Mouse (Mus musculus) adipocyte (in vitro differentiated cells): Measurements from ENCODE around the gene Kifc1.

Source experiments
- DNase-seq: peaks from one replicate; pipeline ENCODE4 v3.0.0-alpha.2; 2016; ENCODE audit warnings: low spot score

Gene Kifc1

DNA sequence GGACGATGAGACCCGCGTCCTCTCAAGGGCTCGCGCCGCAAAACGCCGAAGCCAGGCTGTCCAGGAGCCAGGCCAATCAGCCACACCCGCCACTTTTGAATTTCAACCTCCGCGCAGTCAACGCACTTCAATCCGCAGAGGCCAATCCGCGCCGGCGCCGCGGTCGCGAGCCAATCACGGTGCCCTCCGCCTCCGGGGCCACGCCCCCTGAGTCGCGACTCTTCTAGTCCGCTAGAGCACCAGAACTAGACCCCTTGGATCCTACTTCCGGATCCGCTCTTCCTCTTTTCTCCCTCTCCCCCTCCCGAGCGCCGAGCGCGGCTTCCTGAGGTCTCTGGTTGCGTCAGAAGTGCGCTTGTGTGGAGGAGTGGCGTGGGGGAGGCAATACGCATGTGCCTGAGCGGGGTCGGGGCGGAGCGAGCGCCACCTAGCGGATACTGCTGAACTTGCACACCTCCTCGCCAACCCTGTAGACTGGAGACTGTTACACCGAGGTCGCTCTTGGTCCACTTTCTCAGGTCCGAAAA, at the start of gene Kifc1:
Kifc1 (minus strand) TSS at position 129 of the 527 bp plus-strand sequence.
- peak; percentile 100 for DNase-seq

DNA sequence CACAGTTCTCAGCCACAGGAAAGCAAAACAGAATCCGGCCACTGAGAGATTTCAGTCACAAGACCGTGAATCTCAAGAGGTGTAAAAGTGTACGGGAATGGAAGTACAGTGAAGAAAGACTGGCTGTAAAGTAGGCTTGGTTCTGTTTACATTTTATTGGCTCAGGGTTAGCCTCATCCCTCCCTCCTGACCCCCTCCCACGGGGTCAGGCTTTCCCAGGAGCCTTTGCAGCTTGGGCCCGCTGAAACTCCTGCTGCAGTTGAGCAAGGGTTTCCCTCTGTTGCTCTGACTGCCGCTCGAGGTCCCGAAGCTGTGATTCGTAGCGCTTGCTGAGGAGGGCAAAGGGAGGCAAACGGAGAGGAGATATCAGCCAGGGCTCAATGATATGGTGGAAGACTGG, 48.3 kb upstream of the Kifc1 start:
- DNase-seq: no peak

DNA sequence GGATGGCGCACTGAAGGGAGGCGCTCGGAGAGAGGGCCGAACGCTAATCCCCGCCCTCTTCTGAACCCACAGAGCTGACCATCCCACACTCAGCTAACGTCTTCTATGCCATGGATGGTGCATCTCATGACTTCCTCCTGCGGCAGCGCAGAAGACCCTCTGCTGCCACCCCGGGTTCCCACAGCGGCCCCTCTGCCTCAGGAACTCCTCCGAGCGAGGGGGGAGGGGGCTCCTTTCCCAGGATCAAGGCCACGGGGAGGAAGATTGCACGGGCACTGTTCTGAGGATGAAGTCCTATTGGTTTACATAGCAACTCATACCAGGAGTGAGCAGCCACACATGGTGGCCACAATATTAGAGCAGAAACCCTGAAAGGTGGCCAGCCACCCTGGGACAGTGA, 46.5 kb upstream of the Kifc1 start:
- DNase-seq: no peak

DNA sequence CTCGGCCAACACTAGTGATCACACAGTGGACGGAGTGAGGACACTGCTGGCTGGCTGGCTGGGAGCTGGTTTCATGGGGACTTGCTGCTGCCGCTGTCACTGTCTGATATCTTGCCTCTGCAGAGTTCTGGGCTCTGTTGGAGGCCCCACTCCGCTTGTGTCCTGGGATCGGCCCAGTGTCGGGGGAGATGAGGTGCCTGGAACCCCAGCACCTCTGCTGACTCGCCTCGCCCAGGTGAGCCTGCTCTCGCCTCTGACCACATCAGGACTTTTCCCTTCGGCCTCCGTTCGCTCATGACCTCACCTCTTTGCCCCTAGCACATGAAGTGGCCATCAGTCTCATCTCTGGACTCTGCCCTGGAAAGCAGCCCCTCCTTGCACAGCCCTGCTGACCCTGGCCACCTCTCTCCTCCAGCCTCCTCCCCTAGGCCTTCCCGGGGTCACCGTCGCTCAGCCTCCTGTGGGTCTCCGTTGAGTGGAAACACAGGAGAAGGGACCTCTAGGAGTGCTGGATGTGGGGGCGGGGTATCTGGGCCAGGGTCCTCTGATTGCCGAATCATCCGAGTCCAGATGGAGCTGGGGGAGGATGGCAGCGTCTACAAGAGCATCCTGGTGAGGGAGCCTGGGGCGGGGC, 45.1 kb upstream of the Kifc1 start:
- DNase-seq: no peak

DNA sequence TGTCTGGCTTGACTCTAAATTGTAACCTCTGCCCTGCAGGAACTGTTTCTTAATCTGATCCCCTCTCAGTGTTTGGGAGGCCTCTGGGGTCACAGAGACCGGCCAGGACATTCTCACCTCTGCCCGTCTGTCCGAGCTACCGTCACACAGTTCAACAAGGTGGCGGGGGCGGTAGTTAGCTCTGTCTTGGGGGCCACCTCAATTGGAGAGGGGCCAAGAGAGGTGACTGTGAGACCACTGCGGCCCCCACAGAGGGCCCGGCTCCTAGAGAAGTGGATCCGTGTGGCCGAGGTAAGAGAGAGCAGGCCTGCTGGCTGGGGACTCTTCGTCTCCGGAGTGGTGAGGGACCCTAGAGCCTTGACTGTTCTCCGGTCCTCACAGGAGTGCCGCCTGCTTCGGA, 42.5 kb upstream of the Kifc1 start:
- DNase-seq: no peak

DNA sequence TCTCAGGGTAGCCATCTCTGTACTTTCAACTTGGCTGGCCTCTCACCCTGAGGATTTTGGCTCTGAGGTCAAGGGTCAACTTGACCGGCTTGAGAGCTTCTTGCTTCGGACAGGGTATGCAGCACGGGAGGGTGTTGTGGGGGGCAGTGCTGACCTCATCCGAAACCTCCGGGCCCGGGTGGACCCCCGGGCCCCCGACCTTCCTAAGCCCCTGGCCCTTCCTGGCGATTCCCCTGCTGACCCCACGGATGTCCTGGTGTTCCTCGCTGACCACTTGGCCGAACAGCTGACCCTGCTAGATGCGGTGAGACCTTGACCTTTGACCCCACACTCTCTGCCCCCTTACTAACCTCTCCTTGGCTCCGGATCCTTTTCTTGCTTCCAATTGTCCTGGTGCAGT, 42.0 kb upstream of the Kifc1 start:
- no peak for DNase-seq

DNA sequence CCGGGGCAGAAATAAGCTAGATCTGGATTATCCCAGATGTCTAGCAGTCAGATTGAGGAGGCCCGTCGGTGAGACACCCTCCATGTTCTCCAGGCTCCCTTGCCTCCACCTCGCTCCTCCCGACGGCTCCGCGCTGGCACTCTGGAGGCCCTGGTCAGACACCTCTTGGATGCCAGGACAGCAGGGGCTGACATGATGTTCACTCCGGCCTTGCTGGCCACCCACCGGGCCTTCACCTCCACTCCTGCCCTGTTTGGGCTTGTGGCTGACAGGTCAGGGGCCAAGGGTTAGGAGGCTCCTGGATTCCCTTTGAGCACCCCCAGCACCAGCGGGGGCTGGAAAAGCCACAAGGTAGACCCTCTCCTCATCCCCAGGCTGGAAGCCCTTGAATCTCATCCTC, 41.5 kb upstream of the Kifc1 start:
- no peak for DNase-seq

DNA sequence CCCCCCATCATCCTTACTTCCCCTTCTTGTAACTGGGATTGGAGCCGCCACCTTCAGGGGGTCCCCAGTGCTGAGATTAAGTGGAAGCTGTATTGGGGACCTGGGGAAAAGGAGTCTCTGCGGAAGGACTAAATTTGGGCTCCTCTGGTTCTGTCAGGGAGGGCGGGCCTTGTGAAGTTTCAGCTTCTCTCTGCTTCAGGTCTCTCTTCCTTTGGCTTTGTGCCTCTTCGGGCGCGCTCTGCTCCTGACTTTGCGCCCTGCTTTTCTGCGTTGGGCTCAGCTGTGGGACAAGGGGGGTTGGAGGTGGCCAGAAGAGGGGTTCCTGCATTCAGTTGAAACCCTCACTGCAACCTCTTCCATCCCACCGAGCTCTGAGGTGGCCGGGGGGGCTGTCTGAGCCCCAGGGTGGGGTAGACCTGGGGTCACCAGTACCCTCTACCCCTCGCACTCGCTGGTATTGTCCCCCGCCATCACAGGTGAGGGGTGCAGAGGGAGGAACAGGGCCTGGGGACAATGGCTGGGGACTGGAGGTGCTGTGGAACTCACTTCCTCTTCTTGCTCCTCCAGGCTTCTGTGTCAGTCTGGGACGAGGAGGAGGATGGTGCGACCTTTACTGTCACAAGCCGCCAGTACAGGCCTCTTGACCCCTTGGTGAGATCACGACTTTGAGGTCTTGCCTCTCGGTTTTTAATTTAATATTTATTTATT, 40.9 kb upstream of the Kifc1 start:
- DNase-seq: no peak

DNA sequence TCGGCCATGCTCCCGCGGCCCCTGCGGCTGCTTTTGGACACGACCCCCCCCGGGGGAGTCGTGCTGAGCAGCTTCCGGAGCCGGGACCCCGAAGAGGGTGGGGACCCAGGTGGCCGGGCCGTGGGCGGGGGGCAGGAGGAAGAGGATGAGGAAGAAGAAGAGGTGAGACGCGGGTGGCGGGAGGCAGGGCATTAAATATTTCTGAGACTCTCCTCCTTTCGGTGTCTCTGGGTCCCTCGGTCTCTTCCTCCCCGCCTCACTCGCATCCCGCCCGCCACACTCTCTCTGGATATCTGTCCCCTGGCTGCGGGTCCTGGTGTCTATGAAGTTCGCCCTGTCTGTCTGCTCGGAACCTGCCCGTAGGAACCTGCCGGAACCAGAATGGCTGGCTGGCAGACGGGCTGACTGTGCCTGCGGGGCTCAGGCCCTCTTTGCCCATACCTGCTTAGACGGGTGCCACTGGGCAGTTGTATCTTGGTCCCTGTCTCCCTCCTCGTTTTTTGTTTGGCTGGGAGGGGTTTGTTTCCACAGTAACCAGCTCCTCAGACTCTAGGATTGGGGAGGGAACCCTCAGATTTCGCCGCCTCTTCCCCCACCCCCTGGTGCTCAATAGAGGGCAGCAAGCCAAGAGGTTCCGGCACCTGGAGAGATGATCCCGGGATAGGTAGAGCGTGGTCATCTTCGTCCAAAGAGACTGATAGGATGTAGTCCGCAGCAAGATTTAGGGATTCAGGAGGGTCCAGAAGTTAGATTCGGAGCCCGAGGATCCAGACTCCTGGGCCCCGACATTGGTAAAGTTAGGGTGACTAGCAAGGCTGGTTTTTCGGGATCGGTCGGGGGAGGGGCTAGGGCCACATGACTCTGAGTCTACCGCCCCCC, 40.1 kb upstream of the Kifc1 start:
- DNase-seq: peak; percentile 52

DNA sequence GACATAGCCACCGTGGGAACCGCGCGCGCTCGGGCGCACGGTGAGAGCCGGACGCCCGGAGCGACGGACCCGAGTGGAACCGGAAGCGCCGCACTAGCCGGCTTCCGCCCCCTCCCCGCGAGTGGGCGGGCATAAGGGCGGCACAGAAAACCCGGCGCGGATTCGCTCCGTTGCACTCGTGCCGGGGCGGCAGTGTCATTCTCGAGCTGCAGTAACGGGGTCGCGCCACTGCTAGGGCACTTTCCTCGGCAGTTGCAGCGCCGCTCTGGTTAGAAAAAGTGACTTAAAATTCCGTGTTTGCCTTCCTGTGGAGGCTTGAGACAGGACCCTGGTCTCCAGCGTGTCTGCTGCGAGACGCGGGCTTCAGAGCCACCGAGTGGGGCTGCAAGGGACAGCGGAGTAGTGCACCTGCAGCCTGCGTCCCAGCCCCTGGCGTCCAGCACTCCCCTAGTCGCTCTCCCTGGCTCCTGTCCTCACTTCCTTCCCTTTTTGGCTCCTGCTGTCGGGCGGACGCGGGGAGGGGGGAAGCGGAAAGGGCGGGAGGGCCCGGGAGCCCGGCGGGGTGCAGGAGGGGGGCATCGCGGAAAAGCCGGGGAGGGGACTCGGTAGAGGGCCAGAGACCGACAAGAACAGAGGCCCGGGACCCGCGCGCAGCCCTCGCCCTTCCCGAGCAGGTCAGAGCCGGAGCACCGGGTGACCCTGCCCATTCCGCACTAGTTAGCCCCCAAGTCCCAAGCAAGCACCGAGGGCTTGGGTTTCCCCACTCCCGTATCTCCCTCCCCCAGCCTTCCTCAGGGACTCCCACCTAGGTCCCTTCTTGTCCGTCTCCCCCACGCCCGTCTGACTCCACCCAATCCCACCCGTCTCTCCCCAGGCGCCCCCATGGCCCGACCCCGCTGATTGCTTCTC, 39.2 kb upstream of the Kifc1 start, which contains the start of gene Rgl2:
Rgl2 (plus strand) TSS at position 173 of the 909 bp plus-strand sequence.
- peak; percentile 89 for DNase-seq

DNA sequence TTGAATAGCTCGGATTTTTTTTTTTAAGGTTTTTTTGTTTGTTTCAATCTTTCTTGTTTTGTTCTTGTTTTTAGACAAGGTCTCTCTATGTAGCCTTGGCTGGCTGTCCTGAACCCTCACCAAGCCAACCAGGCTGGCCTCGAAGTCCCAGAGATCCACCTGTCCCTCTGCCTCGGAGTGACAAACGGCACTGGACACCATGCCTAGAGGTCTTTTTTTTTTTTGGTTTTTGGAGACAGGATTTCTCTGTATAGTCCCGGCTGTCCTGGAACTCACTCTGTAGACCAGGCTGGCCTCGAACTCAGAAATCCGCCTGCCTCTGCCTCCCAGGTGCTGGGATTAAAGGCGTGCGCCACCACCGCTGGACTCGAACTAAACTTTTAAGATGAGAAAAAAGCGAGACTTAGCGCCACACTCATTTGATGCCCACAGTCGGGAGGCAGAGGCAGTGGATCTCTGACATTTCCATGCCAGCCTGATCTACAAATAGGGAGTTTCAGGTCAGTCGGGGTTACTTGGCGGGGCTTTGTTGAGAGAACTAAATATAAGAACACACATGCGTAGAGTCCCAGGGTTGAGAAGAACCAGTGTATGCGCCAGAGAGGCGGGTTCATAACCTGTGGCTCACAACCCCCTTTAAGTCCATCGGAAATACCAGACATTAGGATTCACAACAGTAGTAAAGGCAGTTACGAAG, 37.9 kb upstream of the Kifc1 start:
- no peak for DNase-seq

DNA sequence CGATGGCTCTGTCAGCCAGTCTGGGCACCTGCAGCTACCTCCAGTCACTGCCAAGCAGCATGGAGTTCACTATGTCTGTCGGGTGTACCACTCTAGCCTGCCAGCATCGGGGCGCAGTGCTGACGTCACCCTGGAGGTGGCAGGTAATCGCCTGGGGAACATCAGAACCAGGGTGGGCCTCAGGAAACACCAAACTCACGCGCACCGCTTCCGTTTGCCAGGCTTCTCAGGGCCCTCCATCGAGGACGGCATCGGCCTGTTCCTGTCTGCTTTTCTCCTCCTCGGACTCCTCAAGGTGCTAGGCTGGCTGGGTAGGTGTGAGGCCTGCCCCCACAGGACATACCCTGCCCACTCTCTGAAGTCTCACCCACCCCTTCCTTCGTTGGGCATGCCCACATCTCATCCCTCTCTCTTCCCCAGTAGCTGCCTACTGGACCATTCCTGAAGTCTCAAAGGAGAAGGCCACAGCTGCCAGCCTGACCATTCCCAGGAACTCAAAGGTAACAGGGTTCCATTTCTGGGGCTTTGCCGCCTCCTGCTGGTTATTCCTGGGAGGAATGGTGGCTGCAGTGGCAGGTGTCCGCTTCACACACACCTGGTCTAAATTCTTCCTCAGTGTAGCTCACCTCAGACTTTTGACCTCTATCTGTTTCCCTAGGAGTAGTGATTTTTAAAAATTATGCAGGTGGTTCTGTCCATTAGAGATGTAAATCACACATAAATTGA, 35.9 kb upstream of the Kifc1 start:
- DNase-seq: no peak

DNA sequence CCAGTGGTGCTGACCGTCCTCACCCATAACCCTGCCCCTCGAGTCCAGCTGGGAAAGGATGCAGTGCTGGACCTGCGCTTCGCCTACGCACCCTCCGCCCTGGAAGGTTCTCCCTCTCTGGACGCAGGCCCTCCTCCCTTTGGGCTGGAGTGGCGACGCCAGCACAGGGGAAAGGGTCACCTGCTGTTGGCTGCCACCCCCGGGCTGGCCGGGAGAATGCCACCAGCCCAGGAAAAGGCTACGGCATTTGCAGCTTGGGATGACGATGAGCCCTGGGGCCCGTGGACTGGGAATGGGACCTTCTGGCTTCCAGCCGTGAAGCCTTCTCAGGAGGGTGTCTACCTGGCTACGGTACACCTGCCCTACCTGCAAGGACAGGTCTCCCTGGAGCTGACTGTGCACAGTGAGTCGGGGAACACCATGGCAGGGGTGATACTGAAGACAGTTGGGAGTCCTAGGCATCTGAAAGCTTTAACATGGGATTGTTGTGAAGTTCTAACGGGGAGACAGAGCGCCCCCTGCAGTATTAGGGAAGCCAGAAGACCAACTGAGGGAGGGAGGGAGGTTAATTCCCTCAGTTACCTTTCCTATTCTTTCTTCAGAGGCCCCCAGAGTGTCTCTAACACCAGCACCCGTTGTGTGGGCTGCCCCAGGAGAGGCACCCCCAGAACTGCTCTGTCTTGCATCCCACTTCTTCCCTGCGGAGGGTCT, 35.1 kb upstream of the Kifc1 start:
- no peak for DNase-seq

DNA sequence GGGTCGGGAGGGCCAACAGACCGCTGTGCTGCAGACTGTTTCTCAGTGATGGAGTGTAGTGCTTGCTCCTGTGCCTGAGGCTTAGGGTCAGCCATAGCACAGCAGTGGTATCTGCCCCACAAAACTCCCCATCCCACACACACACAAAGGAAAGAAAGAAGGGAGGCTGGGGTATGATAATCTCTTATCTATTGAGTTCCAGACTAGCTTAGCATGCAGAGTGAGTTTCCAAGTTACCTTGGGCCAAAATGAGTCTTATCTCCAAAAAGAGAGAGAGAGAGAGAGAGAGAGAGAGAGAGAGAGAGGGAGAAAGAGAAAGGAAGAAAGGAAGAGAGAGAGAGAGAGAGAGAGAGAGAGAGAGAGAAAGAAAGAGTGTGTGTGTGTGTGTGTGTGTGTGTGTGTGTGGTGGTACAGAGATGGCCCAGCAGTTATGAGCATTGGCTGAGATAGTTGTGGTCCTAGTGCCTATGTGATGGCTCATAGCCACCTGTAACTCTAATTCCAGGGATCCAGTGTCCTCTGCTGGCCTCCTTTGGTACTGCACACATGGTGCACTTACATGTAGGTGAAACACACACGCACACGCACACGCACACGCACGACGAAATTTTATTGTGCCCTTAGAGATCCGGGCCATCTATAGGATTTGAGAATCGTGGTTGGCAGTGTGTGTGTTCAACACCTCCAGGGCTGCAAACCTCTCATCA, 34.3 kb upstream of the Kifc1 start:
- peak; percentile 57 for DNase-seq

DNA sequence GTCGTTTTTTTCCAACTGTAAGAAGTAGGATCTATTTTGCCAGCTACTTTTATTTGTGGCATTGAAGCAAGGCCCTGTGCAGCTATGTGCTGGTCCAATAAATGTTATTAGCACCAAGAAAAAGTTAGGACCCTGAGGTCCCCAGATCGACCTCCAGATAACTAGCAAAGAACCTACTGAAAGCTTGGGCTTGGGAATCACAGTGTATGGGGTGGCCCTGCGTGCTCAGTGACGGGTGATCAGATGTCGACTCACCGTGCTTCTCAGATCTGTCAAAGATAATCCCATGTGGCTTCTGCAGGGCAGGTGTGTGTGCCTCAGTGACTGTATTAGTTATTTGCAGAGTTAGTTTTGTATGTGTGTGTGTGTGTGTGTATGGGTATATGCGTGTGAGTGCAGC, 30.9 kb upstream of the Kifc1 start:
- DNase-seq: no peak

DNA sequence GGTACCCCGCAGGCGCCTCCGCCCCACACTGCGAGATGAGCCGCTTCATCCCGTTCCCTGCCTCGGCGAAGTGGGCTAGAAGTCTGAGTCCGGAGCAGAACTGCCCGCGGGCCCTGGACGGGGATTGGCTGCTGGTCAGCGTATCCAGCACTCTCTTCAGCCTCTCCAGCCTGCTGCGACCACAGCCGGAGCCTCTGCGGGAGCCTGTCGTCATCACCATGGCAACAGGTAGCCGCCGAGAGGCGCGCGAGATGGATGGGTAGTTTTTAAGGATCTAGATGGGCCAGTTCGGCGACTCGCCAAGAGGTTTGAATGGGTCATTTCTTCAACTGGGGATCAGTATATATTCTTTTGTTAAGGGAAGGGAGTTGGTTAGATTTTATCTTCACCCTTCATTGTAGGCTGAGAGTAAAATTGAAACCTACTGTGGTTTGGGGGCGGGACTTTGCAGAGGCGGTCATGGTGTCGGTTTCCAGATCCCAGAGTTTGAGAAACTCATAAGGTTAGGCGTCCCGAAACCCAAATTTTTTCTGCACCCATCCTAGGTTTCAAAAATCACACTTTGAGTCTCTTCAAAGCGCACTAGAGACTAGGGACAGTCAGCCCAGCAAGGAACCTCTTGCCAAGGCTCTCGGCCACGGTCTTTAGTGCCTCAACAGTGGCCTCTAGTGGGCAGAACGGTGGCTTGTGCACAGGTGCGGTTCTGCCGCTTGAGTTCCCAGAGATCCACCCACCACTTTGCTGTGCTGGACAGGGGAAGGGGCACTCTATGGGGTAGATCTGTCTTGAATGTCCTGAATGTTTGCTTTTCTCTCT, 30.0 kb upstream of the Kifc1 start:
- DNase-seq: peak; percentile 93

DNA sequence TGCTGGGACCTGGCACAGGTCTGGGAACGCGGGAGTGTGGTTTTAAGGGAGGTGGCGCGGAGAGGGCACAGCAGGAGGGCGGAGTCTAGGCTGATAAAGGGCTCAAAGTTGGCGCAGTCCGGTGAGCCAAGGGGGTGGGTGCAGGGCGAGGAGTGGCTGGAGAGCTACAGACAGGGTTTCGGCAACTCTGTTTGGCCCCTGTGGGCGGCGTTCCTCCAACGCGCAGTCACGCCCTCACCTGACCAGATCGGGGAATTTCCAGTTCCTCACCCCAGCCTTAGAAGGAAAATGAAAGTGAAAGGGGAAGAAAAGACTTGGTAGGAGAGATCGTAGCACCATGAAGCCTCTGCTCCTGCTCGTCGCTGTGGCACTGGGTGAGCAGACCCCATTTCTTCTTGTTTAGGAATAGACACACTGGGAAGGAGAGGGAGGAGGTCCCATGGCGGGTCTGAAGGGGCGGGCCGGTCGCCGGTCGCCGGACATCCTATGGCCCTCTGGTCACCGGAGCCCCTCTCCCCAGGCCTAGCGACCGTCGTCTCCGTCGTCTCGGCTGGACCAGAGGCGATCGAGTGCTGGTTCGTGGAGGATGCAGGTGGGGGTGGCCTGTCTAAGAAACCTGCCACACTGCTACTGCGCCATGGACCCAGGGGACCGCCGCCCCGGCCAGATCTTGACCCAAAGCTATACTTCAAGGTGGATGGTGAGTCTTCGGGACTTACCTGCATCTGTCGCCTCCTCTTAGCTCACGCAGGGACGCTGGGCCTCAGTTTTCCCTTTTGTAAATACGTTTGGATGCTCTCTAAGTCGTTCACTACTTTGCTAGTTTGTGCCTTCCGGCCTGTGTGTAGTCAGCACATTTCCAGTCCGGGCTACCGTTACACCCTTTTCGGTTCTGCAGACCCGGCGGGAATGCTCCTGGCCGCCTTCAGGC, 29.2 kb upstream of the Kifc1 start:
- peak; percentile 92 for DNase-seq
